Mouse (Mus musculus): ENCODE measurements at regions not wholly inside any gene's neighbourhood (a gene's known extent, or its start where the extent isn't known, plus 50 kb on each side); places are given as distances from the start of the nearest gene placed in this dataset.

- no peak for TF ChIP-seq CTCF (IDR thresholded peaks at IDR 0.05; ENCODE audit: borderline replicate concordance, insufficient read depth, low read depth, low read length)
- no peak for TF ChIP-seq POLR2A (IDR thresholded peaks at IDR 0.05; ENCODE audit: borderline replicate concordance, insufficient read depth, low read length)
These were observed 112.8 kb upstream of the Adra1b start for GRCm38 (mm10) chr11:44013841-44014240.
